Mouse (Mus musculus) CD4-positive helper T cell, adult 2 months (primary cell): Measurements from ENCODE around the gene Adprm.

ENCODE experiments used
- DNase-seq: peaks from one replicate; pipeline ENCODE4 v3.0.0-alpha.2; 2012; ENCODE audit warnings: low read depth, missing footprints, low spot score

Gene Adprm

DNA sequence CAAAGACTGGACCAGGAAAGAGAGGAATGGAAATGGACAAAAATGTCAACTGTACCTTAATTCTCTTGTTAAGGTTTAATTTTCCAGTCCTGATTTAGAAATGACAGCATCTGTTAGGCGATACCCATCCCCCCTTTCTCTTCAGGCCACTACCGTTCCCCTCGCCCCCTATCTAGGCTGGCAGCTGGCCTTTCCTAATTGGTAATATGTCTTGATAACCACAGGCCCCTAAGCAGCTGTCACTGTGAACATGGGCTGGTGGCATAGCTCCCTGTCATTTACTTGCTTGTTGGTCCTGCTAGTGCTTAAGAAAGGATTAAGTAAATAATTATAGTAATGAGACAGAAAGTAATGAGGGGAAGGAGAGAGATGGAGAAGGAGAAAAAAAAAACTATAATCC is 25.0 kb upstream of the Adprm start:
- no peak for DNase-seq

DNA sequence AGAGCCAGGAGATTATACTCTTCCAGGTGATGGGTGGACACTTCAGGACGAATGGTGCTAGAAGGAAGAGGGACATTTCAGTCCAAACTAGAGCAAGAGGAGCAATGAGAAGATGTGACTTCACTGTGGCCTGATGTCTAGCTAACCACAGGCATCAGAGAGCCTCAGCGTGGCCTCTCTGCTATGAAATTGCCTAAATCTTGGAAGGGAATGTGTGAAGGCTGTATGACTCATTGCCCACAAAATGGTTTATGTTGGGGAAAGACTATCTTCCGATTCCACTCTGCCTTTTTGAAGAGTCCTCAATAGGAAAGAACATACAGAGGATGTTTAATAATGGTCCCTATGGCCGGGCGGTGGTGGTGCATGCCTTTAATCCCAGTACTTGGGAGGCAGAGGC is 24.4 kb upstream of the Adprm start:
- no peak for DNase-seq

DNA sequence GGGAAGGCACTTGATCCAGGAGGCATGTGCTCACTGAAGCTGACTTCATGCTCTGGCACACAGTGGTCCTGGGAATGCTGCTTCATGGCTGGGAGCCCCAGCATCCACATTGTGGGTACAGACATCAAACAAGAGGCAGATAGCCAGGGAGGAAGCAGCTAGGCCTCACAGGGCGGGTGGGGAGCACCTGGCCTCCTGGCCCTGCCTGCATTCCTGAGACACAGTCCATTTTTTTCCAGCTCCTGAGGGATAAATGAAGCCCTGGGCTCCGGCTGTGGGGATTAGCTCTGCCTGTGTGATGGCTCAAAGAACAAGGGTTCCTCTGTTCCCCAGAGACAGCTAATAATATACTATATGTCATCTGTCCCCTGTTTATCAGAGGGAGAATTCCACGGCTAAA is 22.6 kb upstream of the Adprm start:
- DNase-seq = no peak

DNA sequence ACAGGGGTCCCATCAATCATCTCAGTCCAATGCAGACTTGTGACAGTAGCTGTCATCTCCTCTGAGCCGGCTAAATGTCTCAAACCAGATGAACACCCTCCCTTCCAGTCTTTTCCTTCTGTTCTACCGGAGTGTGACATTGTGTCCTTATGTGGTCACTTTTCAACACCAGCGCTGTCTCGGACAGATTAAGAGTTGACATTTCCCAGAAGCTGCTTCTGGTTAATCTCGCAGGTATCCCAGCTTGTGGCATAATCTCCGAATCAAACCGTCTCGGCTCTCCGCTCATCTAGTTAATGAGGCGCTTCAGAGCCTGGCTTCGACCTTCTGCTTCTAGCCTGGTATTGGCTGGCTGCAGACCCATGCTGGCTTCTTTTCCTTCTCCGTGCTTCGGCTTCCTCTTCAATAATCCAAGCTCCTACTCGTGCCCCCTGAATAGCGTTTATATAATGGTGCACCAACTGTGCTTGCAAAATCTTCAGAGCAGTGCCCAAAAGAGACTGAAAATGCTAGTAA is 20.3 kb upstream of the Adprm start:
- DNase-seq = no peak

DNA sequence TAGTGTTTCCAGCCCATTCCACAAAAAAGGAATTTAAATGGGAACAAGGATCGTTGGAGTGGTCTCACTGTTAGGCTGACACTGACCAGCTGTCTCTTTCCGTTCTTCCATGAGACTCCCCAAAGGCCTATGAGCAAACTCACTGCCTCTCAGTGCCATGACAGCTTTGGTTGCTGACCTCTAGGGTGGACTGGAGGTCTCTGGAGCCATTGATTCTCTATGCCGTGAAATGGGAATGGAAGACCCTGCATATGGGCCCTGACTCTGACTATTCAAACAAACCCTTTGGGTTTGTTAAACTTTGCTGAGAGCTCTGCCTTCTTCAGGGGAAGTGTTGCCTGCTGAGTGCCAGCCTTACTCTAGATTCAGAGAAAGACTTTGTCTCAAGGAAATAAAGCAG is 15.3 kb upstream of the Adprm start:
- no peak for DNase-seq

DNA sequence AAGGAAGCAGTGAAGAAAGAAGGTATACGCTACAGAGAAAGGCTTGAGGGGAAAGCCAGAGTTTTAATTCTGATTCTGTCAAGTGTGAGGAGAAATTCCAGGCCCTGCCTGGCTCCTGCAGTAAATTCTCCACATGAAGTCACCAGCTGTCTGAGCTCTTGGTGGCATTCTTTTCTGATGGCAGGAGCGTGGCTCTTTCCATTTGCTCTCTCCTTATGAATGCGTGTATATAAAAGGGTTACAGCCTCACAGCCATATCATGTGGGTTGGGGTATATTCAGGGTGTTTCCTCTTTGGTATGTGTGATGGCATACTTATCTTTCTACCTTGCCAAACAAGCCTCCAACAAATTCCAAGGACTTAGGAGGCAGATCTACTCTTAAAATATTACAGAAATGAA is 10.3 kb upstream of the Adprm start:
- no peak for DNase-seq

DNA sequence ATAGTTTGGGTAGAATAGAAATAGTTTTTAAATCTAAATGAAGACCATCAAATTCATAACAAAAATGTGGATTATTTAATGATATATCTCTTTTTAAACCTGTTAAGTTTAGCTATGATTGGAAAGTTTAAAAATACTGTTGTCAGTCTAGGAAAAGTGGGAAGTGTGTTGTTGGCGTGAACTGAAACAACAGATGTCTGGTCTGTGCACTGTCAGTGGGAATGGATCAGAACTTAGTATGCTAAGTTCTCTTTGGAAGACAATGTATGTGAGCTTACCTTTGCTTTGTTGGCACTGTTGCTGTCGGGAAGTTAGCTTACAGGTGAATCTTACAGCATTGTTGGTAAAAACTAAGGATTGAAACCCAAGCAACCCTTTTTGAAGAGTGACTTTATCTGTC is 8.9 kb upstream of the Adprm start:
- no peak for DNase-seq

DNA sequence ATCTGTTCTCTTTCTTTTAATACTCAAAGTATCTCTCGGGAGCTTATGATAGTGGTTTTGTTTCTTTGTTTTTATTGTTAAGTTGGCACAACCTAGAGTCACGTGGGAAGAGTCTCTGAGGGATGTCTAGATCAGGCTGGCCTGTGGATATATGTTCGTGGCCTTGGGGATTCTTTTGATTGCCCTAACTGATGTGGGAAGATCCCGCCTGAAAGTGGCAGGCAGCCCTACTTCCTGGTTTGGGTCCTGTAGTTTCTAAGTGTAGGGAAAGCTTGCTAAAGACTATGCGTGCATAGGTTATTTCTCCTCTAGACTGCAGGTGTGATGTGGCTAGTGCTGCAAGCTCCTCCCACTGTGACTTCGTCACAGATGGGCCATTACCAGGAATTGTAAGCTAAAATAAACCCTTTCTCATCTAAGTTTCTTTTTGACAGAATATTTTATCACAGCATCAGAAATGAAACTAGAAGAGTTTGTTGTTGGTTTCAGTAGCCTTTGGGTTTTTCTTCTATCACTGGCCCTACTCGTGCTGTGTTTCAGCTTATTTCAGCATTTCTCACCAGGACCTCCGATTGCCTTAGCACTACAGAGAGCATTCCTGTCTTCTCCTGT is 2.5 kb upstream of the Adprm start:
- peak; percentile 23 for DNase-seq

DNA sequence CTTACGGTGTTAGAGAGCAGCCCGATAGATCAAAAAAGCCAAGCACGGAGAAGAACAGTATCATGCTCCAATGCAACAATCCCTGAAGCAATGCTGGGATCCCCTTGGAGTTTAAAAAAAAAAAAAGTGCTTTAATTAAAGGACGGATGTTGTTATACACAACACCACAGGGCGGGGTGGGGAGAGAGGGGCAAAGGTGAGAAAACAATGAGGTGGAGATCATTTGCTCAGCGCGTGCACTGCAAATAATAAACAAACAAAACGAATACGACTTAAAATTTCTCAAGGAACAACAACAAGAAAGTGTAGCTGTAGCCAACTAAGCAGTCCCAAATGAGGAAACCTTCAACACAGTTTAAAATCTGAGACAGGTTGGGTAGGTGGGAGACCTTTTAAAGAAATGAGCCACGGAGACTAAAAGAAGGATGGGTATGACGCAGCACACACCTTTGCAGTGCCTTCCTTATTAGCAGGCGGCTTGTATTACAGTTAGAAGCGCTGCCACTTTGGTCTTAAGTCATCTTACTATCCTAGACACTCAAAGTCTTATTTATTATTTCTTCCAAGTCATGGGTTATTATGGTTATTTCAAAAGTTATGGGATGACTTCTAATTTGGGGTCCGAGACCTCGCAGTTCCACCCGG is 596 bp downstream of the Adprm start:
- DNase-seq = peak; percentile 29

DNA sequence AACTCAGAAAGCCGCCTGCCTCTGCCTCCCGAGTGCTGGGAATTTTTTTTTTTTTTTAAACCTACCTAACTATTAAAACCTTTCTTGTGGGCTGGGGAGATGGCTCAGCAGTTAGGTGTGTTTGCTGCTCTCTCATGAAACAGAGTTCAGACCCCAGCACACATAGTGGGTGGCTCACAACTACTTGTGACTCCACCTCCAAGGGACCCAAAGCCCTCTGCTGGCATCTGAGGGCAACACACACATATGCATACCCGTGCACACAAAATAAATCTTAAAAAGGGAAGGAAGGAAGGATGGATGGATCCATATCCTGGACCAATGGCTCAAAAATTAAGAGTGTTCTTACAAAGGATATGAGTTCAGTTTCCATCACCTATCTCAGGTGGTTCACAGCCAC is 3.1 kb downstream of the Adprm start:
- peak; percentile 34 for DNase-seq

DNA sequence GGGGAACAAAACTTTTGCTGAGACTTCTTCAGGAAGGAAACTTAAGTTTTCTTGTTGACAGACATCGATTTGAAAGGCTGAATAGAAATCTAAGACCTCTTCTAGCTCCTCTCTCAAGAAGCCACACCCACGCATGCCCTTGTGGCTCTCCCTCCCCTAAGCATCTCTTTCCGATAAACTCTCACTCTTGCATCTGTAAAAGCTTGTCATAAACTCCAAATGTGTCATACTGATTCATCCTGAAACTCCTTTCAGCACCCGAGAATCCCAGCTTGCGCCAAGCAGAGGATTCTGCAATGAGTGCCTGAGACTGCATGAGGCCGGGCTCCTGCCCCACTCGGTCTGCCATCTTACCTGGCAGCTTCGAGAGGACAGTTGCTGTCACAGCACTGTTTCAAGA is 3.9 kb downstream of the Adprm start:
- DNase-seq = peak; percentile 72

DNA sequence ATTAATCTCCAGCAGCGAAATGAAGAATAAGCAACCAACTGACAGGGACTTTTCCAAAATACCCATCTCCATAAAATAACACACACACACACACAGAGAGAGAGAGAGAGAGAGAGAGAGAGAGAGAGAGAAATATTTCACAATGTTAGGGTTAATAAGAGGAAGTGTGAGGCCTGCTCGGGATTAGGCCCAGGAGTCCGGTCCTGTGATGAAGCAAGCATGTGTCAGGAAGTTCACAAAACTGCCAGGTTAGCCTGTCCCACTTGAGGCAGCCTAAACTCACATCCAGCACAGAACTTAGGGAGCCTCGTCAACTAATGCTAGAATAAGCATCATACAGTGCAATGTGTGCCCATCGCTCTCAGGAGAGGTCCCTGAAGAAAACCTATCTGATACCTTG is 5.2 kb downstream of the Adprm start:
- DNase-seq = no peak

DNA sequence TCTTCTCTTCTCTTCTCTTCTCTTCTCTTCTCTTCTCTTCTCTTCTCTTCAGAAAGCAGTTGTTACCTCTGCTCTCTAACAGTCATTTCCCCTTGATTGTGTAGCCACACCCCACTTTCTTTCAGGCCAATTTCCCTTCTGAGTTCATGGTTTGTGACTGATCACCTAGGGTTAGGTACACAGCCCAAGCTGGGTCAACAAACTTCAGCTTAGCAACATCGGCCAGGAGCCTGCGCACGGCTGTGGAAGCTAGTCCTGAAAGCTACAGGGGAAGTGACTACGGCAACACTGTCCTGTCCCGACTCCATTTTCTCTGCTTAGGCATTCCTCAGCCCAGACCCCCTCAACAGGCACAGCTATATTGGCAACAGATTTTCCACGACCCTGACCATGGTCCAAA is 7.4 kb downstream of the Adprm start:
- no peak for DNase-seq

DNA sequence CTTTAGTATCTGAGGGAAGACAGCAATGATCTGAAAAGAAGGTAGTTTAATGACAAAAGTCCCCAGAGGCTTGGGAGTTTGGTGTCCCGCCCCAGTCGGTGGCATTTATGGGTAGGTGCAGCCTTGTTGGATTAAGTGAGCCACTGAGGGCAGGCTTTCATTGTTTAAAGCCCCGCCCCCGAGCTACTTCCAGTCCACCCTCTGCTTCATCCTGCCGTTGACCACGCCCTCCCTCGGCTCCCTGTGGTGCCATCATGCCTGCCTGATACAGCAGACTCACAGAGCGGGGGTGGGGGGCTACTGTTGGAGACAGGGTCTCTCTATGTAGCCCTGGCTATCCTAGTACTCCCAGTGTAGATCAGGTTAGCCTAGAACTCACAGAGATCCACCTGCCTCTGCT is 9.4 kb downstream of the Adprm start:
- DNase-seq = no peak

DNA sequence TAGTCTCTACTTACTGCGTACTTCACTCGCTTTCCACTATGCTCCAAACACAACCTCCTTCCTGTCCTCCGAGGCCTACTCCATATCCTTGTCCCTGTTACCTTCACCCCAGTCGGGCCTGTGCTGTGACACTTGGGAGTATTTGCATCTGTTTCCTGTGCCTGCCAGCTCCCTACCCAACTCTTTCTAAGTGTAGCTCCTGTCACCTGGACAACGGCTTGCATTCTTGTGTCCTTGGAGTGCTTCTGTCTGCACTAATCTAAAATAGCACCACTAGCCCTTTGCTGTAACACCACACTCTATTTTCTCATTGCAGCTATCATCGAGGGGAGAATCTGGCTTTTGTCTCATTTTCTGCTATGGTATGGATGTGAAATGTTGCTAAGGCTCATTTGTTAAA is 11.9 kb downstream of the Adprm start:
- DNase-seq = no peak

DNA sequence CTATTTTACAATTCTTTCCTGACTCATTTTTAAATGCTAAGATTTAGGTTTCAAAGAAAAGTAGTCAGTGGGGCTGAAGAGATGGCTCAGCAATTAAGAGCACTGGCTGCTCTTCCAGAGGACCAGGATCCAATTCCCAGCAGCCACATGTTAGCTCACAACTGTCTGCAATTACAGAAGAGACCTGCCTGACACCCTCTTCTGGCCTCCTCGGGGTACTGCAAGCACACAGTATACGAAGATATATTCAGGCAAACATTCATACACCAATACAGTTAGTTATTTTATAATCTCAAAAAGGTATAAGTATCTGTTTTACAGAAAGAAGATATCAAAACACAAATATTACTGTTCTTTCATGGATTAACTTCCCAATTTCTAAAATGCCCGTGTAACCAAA is 12.6 kb downstream of the Adprm start:
- DNase-seq = no peak

DNA sequence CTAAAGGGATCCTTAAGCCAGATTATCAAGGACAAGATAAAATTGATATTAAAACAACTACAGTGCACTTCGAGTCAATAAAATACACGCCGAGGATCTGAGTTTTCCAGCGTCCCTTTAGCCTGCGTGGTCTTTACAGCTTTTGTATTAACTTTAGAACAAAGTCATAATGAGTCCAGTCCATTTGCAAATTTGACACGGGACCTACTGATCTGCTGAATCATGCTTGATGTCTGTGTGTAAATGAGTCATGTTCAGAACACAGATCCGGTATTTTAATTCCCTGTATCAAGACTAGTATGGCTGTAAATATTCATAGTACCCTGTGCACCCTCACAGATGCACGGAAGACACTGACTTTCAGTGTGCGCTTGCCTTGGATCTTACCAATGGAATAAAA is 15.5 kb downstream of the Adprm start:
- DNase-seq = no peak

DNA sequence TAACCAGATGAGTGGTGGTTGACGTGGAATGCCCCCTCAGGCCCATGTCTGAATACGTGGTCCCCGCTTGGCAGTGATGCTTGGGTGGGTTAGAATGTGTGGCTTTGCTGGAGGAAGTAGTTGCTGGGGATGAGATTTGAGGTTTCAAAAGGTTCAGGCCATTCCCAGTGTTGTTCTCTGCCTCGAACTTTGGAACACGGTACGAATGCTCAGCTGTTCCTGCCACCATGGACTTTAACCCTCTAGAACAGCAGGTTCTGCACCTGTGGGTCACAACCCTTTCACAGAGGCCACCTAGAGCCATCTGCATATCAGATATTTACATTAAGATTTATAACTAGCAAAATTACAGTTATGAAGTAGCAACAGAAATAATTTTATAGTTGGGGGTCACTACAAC is 16.2 kb downstream of the Adprm start:
- no peak for DNase-seq

DNA sequence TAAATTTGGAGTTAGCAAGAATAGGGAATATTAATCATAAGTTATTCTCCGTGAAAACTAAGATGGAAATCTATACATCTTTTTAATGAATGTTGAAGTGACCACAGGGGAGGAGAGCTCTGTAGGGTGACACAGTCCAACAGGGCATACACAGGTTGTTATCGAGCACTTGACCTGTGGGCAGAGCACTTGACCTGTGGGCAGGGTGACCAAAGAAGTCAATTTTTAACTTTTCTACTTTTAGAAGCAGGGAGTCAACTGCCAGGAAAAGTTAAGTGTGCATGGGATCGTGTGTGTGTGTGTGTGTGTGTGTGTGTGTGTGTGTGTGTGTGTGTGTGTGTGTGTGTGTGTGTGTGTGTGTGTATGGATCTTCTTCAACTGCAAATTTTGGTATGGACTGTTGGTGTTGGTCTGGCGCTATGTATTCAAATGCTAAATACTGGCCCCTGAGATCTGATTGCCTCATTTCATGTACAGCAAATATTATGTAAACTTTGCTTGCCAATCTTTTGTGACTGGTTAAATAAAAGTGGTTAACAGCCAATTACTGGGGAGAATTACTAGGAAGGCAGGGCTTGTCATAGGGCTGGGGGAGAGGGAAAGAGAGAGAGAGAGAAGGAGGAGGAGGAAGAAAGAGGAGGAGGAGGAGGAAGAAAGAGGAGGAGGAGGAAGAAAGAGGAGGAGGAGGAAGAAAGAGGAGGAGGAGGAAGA is 17.5 kb downstream of the Adprm start:
- DNase-seq = no peak

DNA sequence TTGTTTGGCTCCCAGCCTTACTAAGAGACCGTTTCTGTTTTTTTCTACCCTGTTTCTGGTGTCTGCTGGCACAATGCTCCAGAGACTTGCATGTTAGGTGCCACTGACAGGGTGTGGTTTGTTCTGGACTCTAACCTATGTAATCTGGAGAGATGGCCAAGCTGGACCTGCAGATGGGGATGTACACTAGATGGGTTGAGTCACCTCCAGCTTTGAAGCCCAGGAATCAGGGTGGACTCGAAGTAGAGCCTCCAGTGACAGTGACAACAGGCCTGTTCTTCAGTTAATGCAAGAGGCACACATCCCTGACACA is 20.8 kb downstream of the Adprm start:
- no peak for DNase-seq

DNA sequence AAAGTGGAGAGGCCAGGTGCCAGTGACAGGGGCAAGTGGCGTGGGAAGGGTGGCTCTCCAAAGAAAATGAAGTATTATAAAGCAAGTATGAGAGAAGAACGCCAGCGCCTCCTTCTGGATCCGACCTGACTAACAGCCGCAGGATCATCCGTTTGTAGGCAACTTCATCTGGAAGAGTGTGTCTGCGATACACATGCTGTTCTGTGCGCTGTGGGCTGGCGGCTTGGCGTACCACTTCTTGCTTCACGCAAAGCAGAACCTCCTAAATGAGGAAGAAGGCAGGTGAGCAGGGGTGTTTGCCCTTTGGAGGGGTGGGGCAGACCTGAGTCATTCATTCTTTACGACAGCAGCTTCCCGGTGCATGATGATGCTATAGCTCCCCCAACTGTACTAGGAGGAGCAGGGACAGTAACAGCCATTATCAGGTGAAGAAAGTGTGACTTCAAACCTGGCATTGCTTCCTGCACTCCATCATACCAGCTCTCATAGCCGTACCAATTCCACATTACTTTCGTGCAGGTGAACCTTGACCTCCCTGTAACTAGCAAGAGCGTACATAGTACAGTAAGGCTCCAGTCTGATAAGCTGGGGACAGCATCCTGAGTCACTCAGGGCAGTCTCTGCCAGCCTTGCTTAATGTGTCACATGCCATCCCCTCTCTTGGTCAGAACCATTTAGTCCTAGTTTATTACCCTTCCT is 21.3 kb downstream of the Adprm start:
- no peak for DNase-seq

DNA sequence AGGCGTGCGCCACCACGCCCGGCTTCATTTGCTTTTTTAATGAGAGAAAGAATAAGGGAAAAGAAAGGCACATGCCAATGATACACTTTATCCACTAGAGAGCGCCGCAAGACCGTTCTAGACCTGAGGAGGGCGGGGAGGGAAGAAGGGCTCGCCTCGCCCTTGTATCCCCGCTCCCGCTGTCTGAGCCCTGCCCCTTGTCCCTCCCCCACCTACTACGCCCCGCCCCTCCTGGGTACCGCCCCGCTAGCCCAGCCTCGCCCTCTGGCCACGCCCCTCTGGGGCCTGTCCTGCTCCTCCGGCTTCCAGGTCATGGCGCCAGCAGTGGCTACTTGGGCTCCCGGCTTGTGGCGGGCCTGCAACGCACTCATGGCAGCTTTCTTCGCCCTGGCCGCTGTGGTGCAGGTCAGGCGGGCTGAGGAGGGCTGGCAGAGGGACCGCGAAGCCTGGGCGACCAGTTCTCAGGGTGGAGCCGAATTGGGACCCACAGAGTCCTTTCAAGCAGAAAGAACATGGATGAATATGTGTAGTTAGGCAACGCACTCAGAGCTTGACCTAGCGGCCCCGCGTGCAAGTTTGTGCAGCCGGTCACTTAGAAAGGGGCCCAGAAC is 27.4 kb downstream of the Adprm start, which contains the start of gene Tmem220:
TSS of gene Tmem220 (plus strand) at position 288 of the 611 bp plus-strand sequence.
- DNase-seq = peak; percentile 94
